8 mouse cellular contexts compared by ENCODE assay signal in the genomic region with DNA sequence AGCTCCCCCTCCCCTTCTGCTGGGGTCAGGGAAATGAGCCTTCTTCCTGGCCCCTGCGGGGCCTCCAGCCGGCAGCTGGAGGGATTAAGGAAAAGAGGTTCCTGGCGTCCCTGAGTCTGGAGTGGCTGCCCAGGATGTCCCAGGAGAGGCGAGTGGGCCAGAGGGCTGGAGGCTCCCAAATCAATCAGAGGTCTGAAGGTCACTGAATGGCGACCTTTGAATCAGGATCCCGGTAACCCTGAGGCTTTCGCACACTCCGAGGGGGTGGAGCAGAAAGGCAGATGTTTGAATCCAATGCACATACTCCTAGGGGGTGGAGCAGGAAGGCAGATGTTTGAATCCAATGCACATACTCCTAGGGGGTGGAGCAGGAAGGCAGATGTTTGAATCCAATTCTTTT. TPM values are rescaled to one million over a fixed set of nuclear protein-coding genes. Genes with fewer than 3 reads are reported as not detected.
A peak's percentile ranks its signal among the peaks of the same experiment; 100 is the strongest.
DNase-seq lines count a peak whose midpoint lies in the region; ATAC-seq and TF ChIP-seq lines count a peak whose summit lies in the region.

No protein-coding gene starts in this region.

- peak overlapping the region; percentile 58 for H3K27ac ChIP-seq in heart, embryonic 15.5 days
- no peak overlapping the region for H3K27ac ChIP-seq in layer of hippocampus, adult 2 months

- H3K4me3 ChIP-seq in C2C12 (ENCODE audit: insufficient read depth, poor library complexity, severe bottlenecking) = no peak overlapping the region
- H3K4me3 ChIP-seq in heart, embryonic 15.5 days = no peak overlapping the region
- no peak overlapping the region for H3K4me3 ChIP-seq in layer of hippocampus, adult 2 months

- peaks cover 15% of the 10 kb centered on the region for H3K4me1 ChIP-seq in heart, embryonic 15.5 days (replicated peaks)

- no peak overlapping the region for H3ac ChIP-seq in C2C12 (ENCODE audit: control insufficient read depth, insufficient read length, low read depth)

- DNase-seq in adrenal gland, postnatal 25 days = peak; percentile 36
- DNase-seq in kidney, postnatal 14 days = peak; percentile 58
- DNase-seq in retina, embryonic 14.5 days (ENCODE audit: low spot score) = peak; percentile 32
- DNase-seq in layer of hippocampus, adult 2 months (ENCODE audit: low spot score in 2 of 2) = no peak
- DNase-seq in cerebellum, postnatal 4 days (ENCODE audit: low spot score in 2 of 2) = no peak

- peak; percentile 62; the same call in 1 of the 2 replicates for ATAC-seq in heart, embryonic 15.5 days (replicated peaks; ENCODE audit: insufficient number of reproducible peaks, insufficient read depth, low FRiP score, low read depth)
- ATAC-seq in erythroblast, adult 5-6 weeks (replicated peaks; ENCODE audit: low FRiP score, poor library complexity, severe bottlenecking) = no peak

- H3K27me3 ChIP-seq in C2C12 (ENCODE audit: control insufficient read depth, insufficient read depth, insufficient read length) = no peaks in the 10 kb centered on the region
- no peaks in the 10 kb centered on the region for H3K27me3 ChIP-seq in heart, embryonic 15.5 days

- no peaks in the 10 kb centered on the region for H3K36me3 ChIP-seq in C2C12 (ENCODE audit: control insufficient read depth, insufficient read depth)
- no peaks in the 10 kb centered on the region for H3K36me3 ChIP-seq in heart, embryonic 15.5 days

- H3K79me2 ChIP-seq in C2C12 (ENCODE audit: control insufficient read depth, insufficient read depth) = no peaks in the 10 kb centered on the region

- no peaks in the 10 kb centered on the region for H3K9me3 ChIP-seq in heart, embryonic 15.5 days (replicated peaks)

- TF ChIP-seq CTCF in C2C12 (IDR thresholded peaks at IDR 0.05; ENCODE audit: control insufficient read depth, insufficient read depth, insufficient read length) = no peak
- no peak for TF ChIP-seq CTCF in layer of hippocampus, adult 2 months (conservative IDR thresholded peaks at IDR 0.05)

- H3K79me3 ChIP-seq in C2C12 (ENCODE audit: low read depth) = no peaks in the 10 kb centered on the region

- H3K4me2 ChIP-seq in heart, embryonic 15.5 days = 0 out of 2 replicates have a peak overlapping the region, but pooled peaks have one; percentile 25

- no peak overlapping the region for H3K9ac ChIP-seq in heart, embryonic 15.5 days

- WGBS in heart, embryonic 15.5 days = 9% methylated on average over 8 of the region's 8 CpGs

TF ChIP-seq in C2C12, 6 proteins besides CTCF, POLR2A, EP300 and RAD21:
- TF ChIP-seq CEBPB (IDR thresholded peaks at IDR 0.05; ENCODE audit: low read depth) (no peak), MYOD1 (IDR thresholded peaks at IDR 0.05; ENCODE audit: control insufficient read depth, insufficient read length, low read depth) (peak; percentile 33)

RNA-seq across cellular contexts. Expression of a gene that starts 39.9 kb away (rescaled TPM):
- polyA plus RNA-seq in C2C12 (2012; fragmentation: generic; extraction: Trizol) = 3.4 TPM
- 1.2 and 1.7 TPM in 2 replicates for total RNA-seq in adrenal gland, postnatal 25 days (2021)
- polyA plus RNA-seq in heart, embryonic 15.5 days (2015; fragmentation: Nextera tagmentation; extraction: Ambion mirVana) = 5.4 and 5.6 TPM in 2 replicates
- total RNA-seq in layer of hippocampus, adult 2 months (2021) = 10 to 100 TPM; 29.7 to 31.6 TPM
- 0.19 TPM in 1 of 2 replicates, not detected in the other for total RNA-seq in erythroblast, adult 5-6 weeks (2015; ENCODE audit: low replicate concordance)
- total RNA-seq in erythroblast, adult 5-6 weeks (2017; ENCODE audit: low replicate concordance) = not detected in 2 replicates

RNA-seq across cellular contexts. Expression of a gene that starts 40.1 kb away (rescaled TPM):
- polyA plus RNA-seq in C2C12 (2012; fragmentation: generic; extraction: Trizol) = 53.8 TPM
- 32.2 and 49.5 TPM in 2 replicates for total RNA-seq in adrenal gland, postnatal 25 days (2021)
- 82.4 and 108 TPM in 2 replicates for polyA plus RNA-seq in heart, embryonic 15.5 days (2015; fragmentation: Nextera tagmentation; extraction: Ambion mirVana)
- total RNA-seq in layer of hippocampus, adult 2 months (2021) = 100 to 1,000 TPM; 172 to 173 TPM
- not detected in 2 replicates for total RNA-seq in erythroblast, adult 5-6 weeks (2015; ENCODE audit: low replicate concordance)
- not detected in 2 replicates for total RNA-seq in erythroblast, adult 5-6 weeks (2017; ENCODE audit: low replicate concordance)

Comparison
In these comparisons a context has a peak if more than half of its experiments do, and no peak if none do; other contexts are left out.
1. DNase-seq: peak in adrenal gland, postnatal 25 days (single experiment), kidney, postnatal 14 days (single experiment) and retina, embryonic 14.5 days (single experiment); none in layer of hippocampus, adult 2 months (0 of 2) and cerebellum, postnatal 4 days (0 of 2).
2. RNA of a gene that starts 39.9 kb away (total RNA-seq): 29.7 to 31.6 TPM in layer of hippocampus, adult 2 months; 1.2 to 1.7 TPM in adrenal gland, postnatal 25 days and 0.19 TPM in erythroblast, adult 5-6 weeks; every median in the first group is over 10 times any median in the second.
3. RNA of a gene that starts 40.1 kb away (total RNA-seq): 172 to 173 TPM in layer of hippocampus, adult 2 months and 32.2 to 49.5 TPM in adrenal gland, postnatal 25 days; not detected in erythroblast, adult 5-6 weeks; every median in the first group is over 10 times any median in the second.